Mouse (Mus musculus): Measurements from ENCODE around the gene Psmb2.

The Psmb2 gene

GRCm38 (mm10) chr4:126752608-126753141 lies 75.2 kb downstream of the Psmb2 start:
- peak; percentile 36 to 44 for DNase-seq (ENCODE audit: low spot score in 2 of 2)

- peak; percentile 97 for DNase-seq (ENCODE audit: low spot score in 2 of 2)
These were observed 76.1 kb downstream of the Psmb2 start, which contains the start of the genes Ncdn and AU040320 for GRCm38 (mm10) chr4:126753268-126754230. Gene Ncdn (minus strand): TSS chr4:126753438. Gene AU040320 (plus strand): TSS chr4:126753544.

DNA sequence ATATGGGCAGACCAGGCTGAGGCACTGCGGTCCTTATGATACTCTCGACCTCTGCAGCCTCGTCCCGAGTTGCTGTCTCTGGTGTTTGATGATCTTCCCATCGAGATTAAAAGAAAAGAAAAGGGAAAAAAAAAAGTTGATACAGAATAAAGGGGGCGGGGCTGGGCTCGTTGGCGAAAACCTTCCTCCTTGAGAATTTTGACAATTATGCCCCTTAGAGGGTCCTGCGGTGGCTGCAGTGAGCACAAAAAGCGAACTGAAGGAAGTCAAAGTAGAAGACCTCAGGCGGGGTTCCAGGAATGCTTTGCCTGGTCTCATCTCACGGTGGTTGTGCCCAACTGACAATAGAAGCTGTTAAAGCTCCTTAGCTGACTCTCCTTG lies 76.8 kb downstream of the Psmb2 start:
- no peak for DNase-seq (ENCODE audit: low spot score in 2 of 2)

DNA sequence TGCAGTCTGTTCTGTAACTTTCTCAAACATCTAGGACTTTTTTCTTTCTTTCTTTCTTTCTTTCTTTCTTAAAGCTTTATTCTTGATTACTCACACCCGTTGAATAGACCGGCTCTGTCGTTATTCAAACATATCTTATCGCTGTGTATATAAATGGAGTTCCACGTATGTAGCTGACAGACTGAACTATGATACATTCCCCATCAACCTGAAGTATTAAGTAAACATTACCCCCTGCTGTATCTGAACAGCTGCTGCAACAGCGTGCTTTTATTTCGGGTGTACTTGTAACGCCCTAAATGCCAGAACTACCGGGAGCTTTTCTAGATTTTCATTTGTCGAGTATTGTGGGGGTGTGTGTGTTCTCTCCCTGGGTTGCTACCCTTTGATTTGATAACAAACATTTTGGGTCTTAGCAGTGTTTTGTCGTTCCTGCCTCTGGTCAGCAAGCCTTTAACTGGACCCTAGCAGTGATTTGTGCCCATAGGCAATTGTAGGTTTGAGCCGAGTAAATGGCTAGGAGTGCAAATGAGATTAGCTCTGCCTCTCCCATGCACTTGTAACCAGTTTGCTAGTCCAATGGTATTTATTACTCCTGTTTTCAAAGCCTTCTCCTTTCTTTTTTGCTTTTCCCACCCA lies 77.4 kb downstream of the Psmb2 start:
- DNase-seq (ENCODE audit: low spot score in 2 of 2): no peak

DNA sequence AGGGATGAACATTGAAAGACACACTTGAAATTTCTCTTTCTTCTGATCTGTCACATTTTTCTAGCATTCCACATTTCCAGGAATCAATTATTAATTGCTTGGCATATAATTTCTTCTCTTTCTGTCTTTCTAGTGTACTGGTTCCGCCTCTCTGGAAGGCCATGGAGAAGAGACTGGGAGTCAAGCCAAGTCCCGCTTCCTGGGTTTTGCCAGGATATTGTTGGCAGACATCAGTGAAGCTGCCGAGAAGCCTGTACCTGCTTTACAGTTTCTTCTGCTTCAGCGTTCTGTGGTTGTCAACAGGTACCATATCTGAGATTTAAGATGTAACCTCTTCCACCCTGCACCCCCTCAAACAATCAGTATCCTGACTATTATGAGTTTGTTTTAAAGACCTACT lies 79.3 kb downstream of the Psmb2 start:
- no peak for DNase-seq (ENCODE audit: low spot score in 2 of 2)

- DNase-seq (ENCODE audit: low spot score in 2 of 2): no peak
These were observed 80.9 kb downstream of the Psmb2 start for GRCm38 (mm10) chr4:126758299-126758698.

Measured in frontal cortex, postnatal 10 days (tissue).